28 mouse cellular contexts compared by ENCODE assay signal in the genomic region with DNA sequence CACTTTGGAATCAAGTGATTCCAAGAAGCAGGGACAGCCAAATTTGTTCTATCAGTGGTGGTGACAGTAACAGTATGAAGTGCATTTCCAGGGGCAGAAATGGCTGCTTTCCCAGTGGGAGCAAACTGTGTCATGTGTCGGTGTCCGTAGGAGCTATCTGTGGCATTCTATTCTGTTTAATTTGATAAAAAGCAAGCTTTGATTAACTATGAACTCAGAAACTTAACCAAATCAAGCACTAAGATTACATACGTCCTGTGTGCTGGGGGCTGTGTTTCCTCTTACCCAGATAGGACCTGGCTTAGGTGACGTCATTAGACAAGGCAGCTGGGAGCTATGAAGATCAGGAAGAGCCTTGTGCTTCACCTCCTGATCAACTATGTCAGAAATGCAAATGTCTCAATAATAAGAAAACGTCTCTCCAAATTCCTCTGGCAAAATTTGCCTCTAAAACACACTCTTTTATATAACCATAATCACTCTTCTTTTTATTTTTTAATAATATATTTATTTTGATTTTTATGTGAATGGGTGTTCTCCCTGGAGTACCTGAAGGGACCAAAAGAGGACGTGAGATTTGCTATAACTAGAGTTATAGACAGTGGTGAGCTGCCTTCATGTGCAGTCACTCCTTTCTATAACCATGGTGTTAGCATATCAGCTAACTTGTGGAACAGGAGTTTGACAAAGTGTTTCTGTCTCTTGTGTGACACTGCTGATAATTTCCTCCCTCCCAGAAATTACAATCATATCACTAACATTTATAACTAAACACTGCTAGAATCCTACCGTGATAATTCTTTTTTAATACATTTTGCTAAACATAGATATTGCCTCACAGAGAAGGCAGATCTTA. TPM values are rescaled to one million over a fixed set of nuclear protein-coding genes. Genes with fewer than 3 reads are reported as not detected.
A peak's percentile ranks its signal among the peaks of the same experiment; 100 is the strongest.
DNase-seq lines count a peak whose midpoint lies in the region; ATAC-seq lines count a peak whose summit lies in the region.
"Had no signal": no experiment of that assay in that cellular context is flagged by ENCODE, and none has a peak within 500 bp of the region (broad histone marks: within the 10 kb centered on the region; RNA-seq: fewer than 3 reads in every experiment).

No protein-coding gene starts in this region.

- DNase-seq in heart, embryonic 10.5 days (ENCODE audit: low spot score): no peak
- DNase-seq in thymus, postnatal 14 days: peak; percentile 11
- DNase-seq in thymus, postnatal 4 days: no peak
- peak; percentile 23 to 44 for DNase-seq in heart, postnatal 10 days
- DNase-seq: adrenal gland, postnatal 14 days; cerebellum, adult 9-11 months; gastrocnemius, postnatal 36 days; layer of hippocampus, adult 9-11 months; left cerebral cortex, postnatal 4 days; lung, postnatal 36 days; right cerebral cortex, postnatal 14 days had no signal

- no peaks in the 10 kb centered on the region for H3K27me3 ChIP-seq in heart, embryonic 14.5 days (ENCODE audit: control insufficient read depth, insufficient read depth, low read length)
- H3K27me3 ChIP-seq in heart, embryonic 10.5 days (ENCODE audit: insufficient read depth, poor library complexity, severe bottlenecking): no peaks in the 10 kb centered on the region
- no peaks in the 10 kb centered on the region for H3K27me3 ChIP-seq in intestine, embryonic 16.5 days (replicated peaks; ENCODE audit: control insufficient read depth, insufficient read depth, low read length)
- no peaks in the 10 kb centered on the region for H3K27me3 ChIP-seq in hindbrain, embryonic 13.5 days
- H3K27me3 ChIP-seq: intestine, embryonic 15.5 days; limb, embryonic 15.5 days; lung, embryonic 15.5 days; midbrain, embryonic 15.5 days; neural tube, embryonic 12.5 days had no signal

- H3K4me2 ChIP-seq in heart, embryonic 14.5 days (ENCODE audit: low read length): no peak overlapping the region
- no peak overlapping the region for H3K4me2 ChIP-seq in intestine, embryonic 16.5 days (ENCODE audit: low read depth, low read length)
- H3K4me2 ChIP-seq in hindbrain, embryonic 13.5 days: no peak overlapping the region
- H3K4me2 ChIP-seq: intestine, embryonic 15.5 days; limb, embryonic 15.5 days; lung, embryonic 15.5 days; midbrain, embryonic 15.5 days; neural tube, embryonic 12.5 days had no signal

- H3K9ac ChIP-seq in heart, embryonic 14.5 days (ENCODE audit: low read length): no peak overlapping the region
- H3K9ac ChIP-seq in intestine, embryonic 16.5 days (ENCODE audit: low read depth, low read length): no peak overlapping the region
- no peak overlapping the region for H3K9ac ChIP-seq in hindbrain, embryonic 13.5 days
- H3K9ac ChIP-seq: intestine, embryonic 15.5 days; limb, embryonic 15.5 days; lung, embryonic 15.5 days; midbrain, embryonic 15.5 days; neural tube, embryonic 12.5 days had no signal

- peaks cover 9 to 21% of the 10 kb centered on the region in 2 experiments for H3K4me1 ChIP-seq in heart, embryonic 14.5 days (ENCODE audit: control insufficient read depth in 2 of 2, insufficient read depth in 2 of 2, low read length in 2 of 2)
- peaks cover 30% of the 10 kb centered on the region for H3K4me1 ChIP-seq in heart, embryonic 10.5 days
- peaks cover 5% of the 10 kb centered on the region; the same call in 1 of the 2 replicates for H3K4me1 ChIP-seq in intestine, embryonic 16.5 days (ENCODE audit: control insufficient read depth, insufficient read depth, low read length)
- peaks cover 12% of the 10 kb centered on the region for H3K4me1 ChIP-seq in hindbrain, embryonic 13.5 days (replicated peaks)
- H3K4me1 ChIP-seq: lung, embryonic 15.5 days; neural tube, embryonic 12.5 days had no signal

- 20% methylated on average over 7 of the region's 7 CpGs for WGBS in heart, embryonic 14.5 days
- 51% methylated on average over 7 of the region's 7 CpGs for WGBS in heart, embryonic 10.5 days
- 77% methylated on average over 7 of the region's 7 CpGs for WGBS in intestine, embryonic 16.5 days
- 84% methylated on average over 7 of the region's 7 CpGs for WGBS in hindbrain, embryonic 13.5 days

- H3K9me3 ChIP-seq in heart, embryonic 14.5 days (ENCODE audit: control insufficient read depth, low read length): no peaks in the 10 kb centered on the region
- H3K9me3 ChIP-seq in heart, embryonic 10.5 days: no peaks in the 10 kb centered on the region
- H3K9me3 ChIP-seq in intestine, embryonic 16.5 days (ENCODE audit: control insufficient read depth, low read length): no peaks in the 10 kb centered on the region
- H3K9me3 ChIP-seq in hindbrain, embryonic 13.5 days: no peaks in the 10 kb centered on the region
- H3K9me3 ChIP-seq: intestine, embryonic 15.5 days; limb, embryonic 15.5 days; lung, embryonic 15.5 days; midbrain, embryonic 15.5 days; neural tube, embryonic 12.5 days had no signal

- ATAC-seq in heart, embryonic 14.5 days (ENCODE audit: insufficient number of reproducible peaks, insufficient read depth, low FRiP score, low read depth): no peak
- ATAC-seq in megakaryocyte-erythroid progenitor cell, adult 5-6 weeks (replicated peaks; ENCODE audit: low FRiP score, low TSS enrichment, poor library complexity, severe bottlenecking): peak; percentile 73
- no peak for ATAC-seq in intestine, embryonic 16.5 days
- no peak for ATAC-seq in hindbrain, embryonic 13.5 days (ENCODE audit: low FRiP score)
- ATAC-seq: intestine, embryonic 15.5 days had no signal

- intact Hi-C loops in heart, postnatal 10 days (cut with DNase I): loop anchor here (5.0 kb wide), 1 partner anchor 185 kb away; a partner anchor contains a TSS

- peak overlapping the region; percentile 52 to 56; a peak in 3 of 4 replicates for H3K27ac ChIP-seq in heart, embryonic 14.5 days (replicated peaks in 1 of 2; ENCODE audit: control insufficient read depth in 1 of 2, insufficient read depth in 1 of 2, low read depth in 2 of 2, low read length in 2 of 2)
- no peak overlapping the region for H3K27ac ChIP-seq in heart, embryonic 10.5 days
- H3K27ac ChIP-seq in intestine, embryonic 16.5 days (ENCODE audit: low read length): no peak overlapping the region
- H3K27ac ChIP-seq in hindbrain, embryonic 13.5 days: no peak overlapping the region
- H3K27ac ChIP-seq: intestine, embryonic 15.5 days; left cerebral cortex, adult 2 months; limb, embryonic 15.5 days; lung, embryonic 15.5 days; midbrain, embryonic 15.5 days; neural tube, embryonic 12.5 days had no signal

- no peak overlapping the region for H3K4me3 ChIP-seq in heart, embryonic 14.5 days (ENCODE audit: control insufficient read depth in 1 of 2, insufficient read depth in 1 of 2, low read depth in 1 of 2, low read length in 2 of 2)
- no peak overlapping the region for H3K4me3 ChIP-seq in heart, embryonic 10.5 days
- no peak overlapping the region for H3K4me3 ChIP-seq in intestine, embryonic 16.5 days (ENCODE audit: low read length)
- no peak overlapping the region for H3K4me3 ChIP-seq in hindbrain, embryonic 13.5 days
- H3K4me3 ChIP-seq: intestine, embryonic 15.5 days; left cerebral cortex, adult 2 months; limb, embryonic 15.5 days; lung, embryonic 15.5 days; midbrain, embryonic 15.5 days; neural tube, embryonic 12.5 days had no signal

- no peaks in the 10 kb centered on the region for H3K36me3 ChIP-seq in heart, embryonic 14.5 days (ENCODE audit: control insufficient read depth, insufficient read depth, low read length)
- H3K36me3 ChIP-seq in heart, embryonic 10.5 days: no peaks in the 10 kb centered on the region
- no peaks in the 10 kb centered on the region for H3K36me3 ChIP-seq in intestine, embryonic 16.5 days (ENCODE audit: control insufficient read depth, insufficient read depth, low read length)
- H3K36me3 ChIP-seq in hindbrain, embryonic 13.5 days: no peaks in the 10 kb centered on the region
- H3K36me3 ChIP-seq: intestine, embryonic 15.5 days; limb, embryonic 15.5 days; lung, embryonic 15.5 days; midbrain, embryonic 15.5 days; neural tube, embryonic 12.5 days had no signal

RNA-seq across cellular contexts. Expression of a gene that starts 25.3 kb away (rescaled TPM):
- polyA plus RNA-seq in heart, embryonic 14.5 days (2014; fragmentation: Nextera tagmentation; extraction: Ambion mirVana): 0.34 TPM in 1 of 2 replicates, not detected in the other
- 0.93 and 1.5 TPM in 2 replicates for polyA plus RNA-seq in heart, embryonic 10.5 days (2016; fragmentation: Nextera tagmentation; extraction: Ambion mirVana)
- total RNA-seq in heart, postnatal 10 days (2021): under 1 TPM; 0.25 to 0.38 TPM
- 0.69 TPM in 1 of 2 replicates, not detected in the other for total RNA-seq in megakaryocyte-erythroid progenitor cell, adult 5-6 weeks (2014; fragmentation: Nextera tagmentation)
- 0.19 TPM in 1 of 2 replicates, not detected in the other for total RNA-seq in megakaryocyte-erythroid progenitor cell, adult 5-6 weeks (2017)
- 0.26 and 0.32 TPM in 2 replicates for polyA plus RNA-seq in intestine, embryonic 16.5 days (2015; fragmentation: Nextera tagmentation; extraction: Ambion mirVana)
- 0.23 TPM in 1 of 2 replicates, not detected in the other for polyA plus RNA-seq in hindbrain, embryonic 13.5 days (2015; fragmentation: Nextera tagmentation; extraction: Ambion mirVana)
- total RNA-seq: adrenal gland, postnatal 14 days; gastrocnemius, postnatal 36 days; hematopoietic stem cell, adult 5-6 weeks; left cerebral cortex, adult 2 months; left cerebral cortex, postnatal 4 days had no signal
- polyA plus RNA-seq: cortical plate, adult 2 months; hindbrain, embryonic 16.5 days; intestine, embryonic 15.5 days; limb, embryonic 15.5 days; lung, embryonic 15.5 days; midbrain, embryonic 15.5 days; thymus, postnatal 0 days had no signal

RNA-seq across cellular contexts. Expression of a gene that starts 35.2 kb away (rescaled TPM):
- not detected in 2 replicates for polyA plus RNA-seq in heart, embryonic 14.5 days (2014; fragmentation: Nextera tagmentation; extraction: Ambion mirVana)
- 0.46 and 0.51 TPM in 2 replicates for polyA plus RNA-seq in heart, embryonic 10.5 days (2016; fragmentation: Nextera tagmentation; extraction: Ambion mirVana)
- not detected for total RNA-seq in heart, postnatal 10 days (2021)
- total RNA-seq in megakaryocyte-erythroid progenitor cell, adult 5-6 weeks (2014; fragmentation: Nextera tagmentation): 0.64 TPM in 1 of 2 replicates, not detected in the other
- 0.27 TPM in 1 of 2 replicates, not detected in the other for total RNA-seq in megakaryocyte-erythroid progenitor cell, adult 5-6 weeks (2017)
- 0.17 TPM in 1 of 2 replicates, not detected in the other for polyA plus RNA-seq in intestine, embryonic 16.5 days (2015; fragmentation: Nextera tagmentation; extraction: Ambion mirVana)
- polyA plus RNA-seq in hindbrain, embryonic 13.5 days (2015; fragmentation: Nextera tagmentation; extraction: Ambion mirVana): not detected in 2 replicates
- total RNA-seq: adrenal gland, postnatal 14 days; hematopoietic stem cell, adult 5-6 weeks; left cerebral cortex, adult 2 months; left cerebral cortex, postnatal 4 days had no signal
- polyA plus RNA-seq: cortical plate, adult 2 months; hindbrain, embryonic 16.5 days; limb, embryonic 15.5 days; midbrain, embryonic 15.5 days; thymus, postnatal 0 days had no signal

RNA-seq across cellular contexts. Expression of a gene that starts 41.2 kb away (rescaled TPM):
- not detected in 2 replicates for polyA plus RNA-seq in heart, embryonic 14.5 days (2014; fragmentation: Nextera tagmentation; extraction: Ambion mirVana)
- 0.33 and 0.62 TPM in 2 replicates for polyA plus RNA-seq in heart, embryonic 10.5 days (2016; fragmentation: Nextera tagmentation; extraction: Ambion mirVana)
- total RNA-seq in heart, postnatal 10 days (2021): not detected
- not detected in 2 replicates for total RNA-seq in megakaryocyte-erythroid progenitor cell, adult 5-6 weeks (2014; fragmentation: Nextera tagmentation)
- 0.91 and 3.4 TPM in 2 replicates for total RNA-seq in megakaryocyte-erythroid progenitor cell, adult 5-6 weeks (2017)
- 0.23 TPM in 1 of 2 replicates, not detected in the other for polyA plus RNA-seq in intestine, embryonic 16.5 days (2015; fragmentation: Nextera tagmentation; extraction: Ambion mirVana)
- polyA plus RNA-seq in hindbrain, embryonic 13.5 days (2015; fragmentation: Nextera tagmentation; extraction: Ambion mirVana): not detected in 2 replicates
- total RNA-seq: adrenal gland, postnatal 14 days; hematopoietic stem cell, adult 5-6 weeks; left cerebral cortex, adult 2 months; left cerebral cortex, postnatal 4 days had no signal
- polyA plus RNA-seq: cortical plate, adult 2 months; embryonic facial prominence, embryonic 11.5 days; forebrain, embryonic 11.5 days; hindbrain, embryonic 16.5 days; intestine, embryonic 15.5 days; lung, embryonic 15.5 days; midbrain, embryonic 15.5 days; thymus, postnatal 0 days had no signal

RNA-seq across cellular contexts. Expression of a gene that starts 46.9 kb away (rescaled TPM):
- polyA plus RNA-seq in heart, embryonic 14.5 days (2014; fragmentation: Nextera tagmentation; extraction: Ambion mirVana): not detected in 2 replicates
- polyA plus RNA-seq in heart, embryonic 10.5 days (2016; fragmentation: Nextera tagmentation; extraction: Ambion mirVana): 0.55 TPM in 1 of 2 replicates, not detected in the other
- not detected for total RNA-seq in heart, postnatal 10 days (2021)
- not detected in 2 replicates for total RNA-seq in megakaryocyte-erythroid progenitor cell, adult 5-6 weeks (2014; fragmentation: Nextera tagmentation)
- total RNA-seq in megakaryocyte-erythroid progenitor cell, adult 5-6 weeks (2017): 3.3 TPM in 1 of 2 replicates, not detected in the other
- polyA plus RNA-seq in intestine, embryonic 16.5 days (2015; fragmentation: Nextera tagmentation; extraction: Ambion mirVana): 0.16 TPM in 1 of 2 replicates, not detected in the other
- polyA plus RNA-seq in hindbrain, embryonic 13.5 days (2015; fragmentation: Nextera tagmentation; extraction: Ambion mirVana): not detected in 2 replicates
- total RNA-seq: adrenal gland, postnatal 14 days; gastrocnemius, postnatal 36 days; hematopoietic stem cell, adult 5-6 weeks; left cerebral cortex, adult 2 months; left cerebral cortex, postnatal 4 days had no signal
- polyA plus RNA-seq: C2C12; cortical plate, adult 2 months; embryonic facial prominence, embryonic 11.5 days; forebrain, embryonic 11.5 days; hindbrain, embryonic 16.5 days; limb, embryonic 15.5 days; lung, embryonic 15.5 days; midbrain, embryonic 15.5 days; neural tube, embryonic 12.5 days; thymus, postnatal 0 days had no signal

RNA-seq across cellular contexts. Expression of a gene that starts 52.9 kb away (rescaled TPM):
- polyA plus RNA-seq in heart, embryonic 14.5 days (2014; fragmentation: Nextera tagmentation; extraction: Ambion mirVana): not detected in 2 replicates
- polyA plus RNA-seq in heart, embryonic 10.5 days (2016; fragmentation: Nextera tagmentation; extraction: Ambion mirVana): 0.18 TPM in 1 of 2 replicates, not detected in the other
- not detected for total RNA-seq in heart, postnatal 10 days (2021)
- not detected in 2 replicates for total RNA-seq in megakaryocyte-erythroid progenitor cell, adult 5-6 weeks (2014; fragmentation: Nextera tagmentation)
- total RNA-seq in megakaryocyte-erythroid progenitor cell, adult 5-6 weeks (2017): not detected in 2 replicates
- not detected in 2 replicates for polyA plus RNA-seq in intestine, embryonic 16.5 days (2015; fragmentation: Nextera tagmentation; extraction: Ambion mirVana)
- not detected in 2 replicates for polyA plus RNA-seq in hindbrain, embryonic 13.5 days (2015; fragmentation: Nextera tagmentation; extraction: Ambion mirVana)
- total RNA-seq: adrenal gland, postnatal 14 days; left cerebral cortex, adult 2 months; left cerebral cortex, postnatal 4 days had no signal
- polyA plus RNA-seq: C2C12; cortical plate, adult 2 months; embryonic facial prominence, embryonic 11.5 days; forebrain, embryonic 11.5 days; hindbrain, embryonic 16.5 days; intestine, embryonic 15.5 days; lung, embryonic 15.5 days; midbrain, embryonic 15.5 days; neural tube, embryonic 12.5 days; thymus, postnatal 0 days had no signal

Comparison
In these comparisons a context has a peak if more than half of its experiments do, and no peak if none do; other contexts are left out.
1. H3K27ac ChIP-seq: peak in heart, embryonic 14.5 days (2 of 2); none in heart, embryonic 10.5 days (single experiment), intestine, embryonic 16.5 days (single experiment) and hindbrain, embryonic 13.5 days (single experiment).
2. DNase-seq: peak in thymus, postnatal 14 days (single experiment) and heart, postnatal 10 days (2 of 2); none in heart, embryonic 10.5 days (single experiment) and thymus, postnatal 4 days (single experiment).